Comparison of ENCODE assay signal across 14 mouse cellular contexts in genomic region chr3:124755693-124756435, GRCm38 (mm10).
"Had no signal": no experiment of that assay in that cellular context is flagged by ENCODE, and none has a peak within 500 bp of the region (broad histone marks: within the 10 kb centered on the region; RNA-seq: fewer than 3 reads in every experiment).

No protein-coding gene starts in this region.

- H3K27ac ChIP-seq: midbrain, embryonic 10.5 days; midbrain, embryonic 12.5 days; neural tube, embryonic 12.5 days; stomach, embryonic 15.5 days; stomach, postnatal 0 days had no signal

- H3K4me2 ChIP-seq: lung, embryonic 14.5 days; midbrain, embryonic 12.5 days; neural tube, embryonic 12.5 days; stomach, embryonic 15.5 days had no signal

- H3K9me3 ChIP-seq: midbrain, embryonic 10.5 days; midbrain, embryonic 12.5 days; neural tube, embryonic 12.5 days; stomach, embryonic 15.5 days had no signal

- DNase-seq: lung, embryonic 14.5 days; lung, postnatal 10 days; lung, postnatal 4 days; midbrain, embryonic 14.5 days; right cerebral cortex, postnatal 14 days; thymus, adult 2 months; thymus, postnatal 25 days; thymus, postnatal 4 days had no signal

- H3K27me3 ChIP-seq: midbrain, embryonic 12.5 days; neural tube, embryonic 12.5 days; stomach, embryonic 15.5 days had no signal

- ATAC-seq: midbrain, embryonic 16.5 days had no signal

- H3K4me3 ChIP-seq: midbrain, embryonic 10.5 days; midbrain, embryonic 12.5 days; neural tube, embryonic 12.5 days; stomach, embryonic 15.5 days had no signal

- H3K36me3 ChIP-seq: midbrain, embryonic 10.5 days; midbrain, embryonic 12.5 days; neural tube, embryonic 12.5 days; stomach, embryonic 15.5 days had no signal

- H3K9ac ChIP-seq: lung, embryonic 14.5 days; midbrain, embryonic 12.5 days; neural tube, embryonic 12.5 days; stomach, embryonic 15.5 days had no signal

- H3K4me1 ChIP-seq: midbrain, embryonic 10.5 days; midbrain, embryonic 12.5 days; neural tube, embryonic 12.5 days; stomach, embryonic 15.5 days had no signal
